Mouse (Mus musculus) liver, embryonic 12.5 days (tissue): ENCODE data around the gene Tmem141. TPM values are rescaled to one million over a fixed set of nuclear protein-coding genes. Genes with fewer than 3 reads are reported as not detected.

Experiments used
- ATAC-seq: fragments of 200-750 bp; cut with Nextera tagmentation; 2 replicates; pipeline ENCODE4 v1.8.0; 2017; ENCODE audit warnings: moderate number of reproducible peaks, mild to moderate bottlenecking, moderate library complexity
- H3K27ac ChIP-seq: fragments of 300-500 bp; sonication (generic); 2 replicates; pipeline ENCODE4 v1.5.1; 2016; ENCODE audit warnings: mild to moderate bottlenecking
- H3K27me3 ChIP-seq: fragments of 300-500 bp; sonication (generic); replicated peaks from 2 replicates; pipeline ENCODE4 v1.6.1; 2016; ENCODE audit warnings: mild to moderate bottlenecking, moderate library complexity
- H3K36me3 ChIP-seq: fragments of 300-500 bp; sonication (generic); 2 replicates; pipeline ENCODE4 v1.6.1; 2016; ENCODE audit warnings: mild to moderate bottlenecking, moderate library complexity
- H3K4me1 ChIP-seq: fragments of 300-500 bp; sonication (generic); 2 replicates; pipeline ENCODE4 v1.6.1; 2016
- H3K4me2 ChIP-seq: fragments of 300-500 bp; sonication (generic); 2 replicates; pipeline ENCODE4 v1.6.1; 2016; ENCODE audit warnings: mild to moderate bottlenecking, moderate library complexity
- H3K4me3 ChIP-seq: fragments of 300-500 bp; sonication (generic); 2 replicates; pipeline ENCODE4 v1.5.1; 2016; ENCODE audit warnings: mild to moderate bottlenecking, moderate library complexity
- H3K9ac ChIP-seq: fragments of 300-500 bp; sonication (generic); 2 replicates; pipeline ENCODE4 v1.6.1; 2016; ENCODE audit warnings: mild to moderate bottlenecking, moderate library complexity
- H3K9me3 ChIP-seq: fragments of 300-500 bp; sonication (generic); replicated peaks from 2 replicates; pipeline ENCODE4 v1.6.1; 2016; ENCODE audit warnings: mild to moderate bottlenecking, moderate library complexity
- WGBS: fragments of 180-500 bp; shearing (Covaris S2); methylation state at CpG from one replicate; pipeline ENCODE4 v1.1.7; 2016; ENCODE audit not compliant: insufficient replicate concordance; 5-methylcytosine and 5-hydroxymethylcytosine counted together
- polyA plus RNA-seq: library from polyadenylated mRNA; unstranded; fragments of >200 nt; fragmentation: Nextera tagmentation; extraction: Ambion mirVana; gene quantifications from 2 replicates; pipeline ENCODE4 v1.2.1, GENCODE M21; 2016

Gene Tmem141
- 7.1 and 8.0 TPM in 2 replicates for polyA plus RNA-seq

GRCm38 (mm10) chr2:25621229-25622200 lies at the start of gene Tmem141:
Tmem141 (minus strand) TSS chr2:25622005.
- Histone ChIP-seq H3K27ac (no peak within 1 kb of the TSS), H3K27me3 (peaks cover 54% of the 10 kb centered on the region), H3K9me3 (no peaks in the 10 kb centered on the region), H3K4me3 (peak within 1 kb of the TSS; percentile 53), H3K4me2 (peak within 1 kb of the TSS; percentile 75), H3K4me1 (peaks cover 17% of the 10 kb centered on the region), H3K36me3 (no peaks in the 10 kb centered on the region), H3K9ac (peak within 1 kb of the TSS; percentile 55)
- peak; percentile 80 for ATAC-seq
- WGBS, result 6% methylated on average over 34 of the region's 34 CpGs

DNA sequence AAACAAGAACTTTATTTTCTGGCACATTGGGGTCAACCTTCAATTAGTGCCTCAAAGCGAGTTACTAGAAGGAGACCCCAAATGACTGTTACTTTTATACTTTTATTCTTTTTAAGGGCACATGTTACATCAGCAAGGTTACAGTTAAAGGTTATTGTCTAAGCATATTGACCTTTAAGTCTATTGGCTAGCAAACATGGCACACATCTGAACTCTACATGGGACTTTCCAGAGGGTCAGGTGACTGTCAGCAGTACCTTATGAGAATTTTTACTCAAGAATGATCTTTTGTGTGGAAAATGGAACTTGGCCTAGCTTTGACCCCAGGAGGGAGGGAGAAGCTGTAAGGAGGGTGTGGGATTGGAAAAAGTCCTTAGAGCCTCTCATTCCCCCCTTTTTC lies 44.7 kb upstream of the Tmem141 start:
- no peak overlapping the region for H3K4me2 ChIP-seq
- H3K36me3 ChIP-seq, result no peaks in the 10 kb centered on the region
- no peak overlapping the region for H3K4me3 ChIP-seq
- no peaks in the 10 kb centered on the region for H3K4me1 ChIP-seq
- H3K9me3 ChIP-seq, result no peaks in the 10 kb centered on the region
- no peak overlapping the region for H3K9ac ChIP-seq
- no peak for ATAC-seq
- WGBS, result 48% methylated on average over 1 of the region's 1 CpGs
- H3K27me3 ChIP-seq, result no peaks in the 10 kb centered on the region
- H3K27ac ChIP-seq, result no peak overlapping the region

- H3K27me3 ChIP-seq, result no peaks in the 10 kb centered on the region
- H3K4me3 ChIP-seq, result no peak overlapping the region
- 67% methylated on average over 5 of the region's 5 CpGs for WGBS
- H3K9ac ChIP-seq, result no peak overlapping the region
- no peaks in the 10 kb centered on the region for H3K9me3 ChIP-seq
- H3K36me3 ChIP-seq, result no peaks in the 10 kb centered on the region
- H3K4me1 ChIP-seq, result no peaks in the 10 kb centered on the region
- H3K27ac ChIP-seq, result no peak overlapping the region
- H3K4me2 ChIP-seq, result no peak overlapping the region
- ATAC-seq, result no peak
Measured at GRCm38 (mm10) chr2:25664125-25664524, 42.3 kb upstream of the Tmem141 start.

DNA sequence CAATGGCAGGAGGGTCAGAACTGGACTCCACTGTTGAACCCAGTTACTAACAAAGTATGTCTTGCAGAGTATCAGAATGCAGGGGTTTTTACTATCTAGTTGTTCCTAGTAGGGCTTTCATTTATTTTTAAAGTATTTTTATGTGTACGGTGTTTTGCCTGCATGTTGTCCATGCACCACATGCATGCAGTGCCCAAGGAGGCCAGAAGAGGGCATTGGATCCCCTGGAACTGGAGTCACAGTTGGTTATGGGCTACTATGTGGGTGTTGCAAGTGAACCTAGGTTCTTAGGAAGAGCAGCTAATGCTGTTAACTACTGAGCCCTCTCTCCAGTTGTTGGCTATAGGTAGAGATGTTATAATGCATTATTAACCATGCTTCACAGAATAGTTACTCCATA lies 41.7 kb upstream of the Tmem141 start:
- ATAC-seq, result no peak
- WGBS, result 55% methylated on average over 1 of the region's 1 CpGs
- H3K27me3 ChIP-seq, result no peaks in the 10 kb centered on the region
- H3K4me3 ChIP-seq, result no peak overlapping the region
- H3K4me2 ChIP-seq, result no peak overlapping the region
- no peak overlapping the region for H3K9ac ChIP-seq
- H3K36me3 ChIP-seq, result no peaks in the 10 kb centered on the region
- no peaks in the 10 kb centered on the region for H3K9me3 ChIP-seq
- no peak overlapping the region for H3K27ac ChIP-seq
- no peaks in the 10 kb centered on the region for H3K4me1 ChIP-seq

DNA sequence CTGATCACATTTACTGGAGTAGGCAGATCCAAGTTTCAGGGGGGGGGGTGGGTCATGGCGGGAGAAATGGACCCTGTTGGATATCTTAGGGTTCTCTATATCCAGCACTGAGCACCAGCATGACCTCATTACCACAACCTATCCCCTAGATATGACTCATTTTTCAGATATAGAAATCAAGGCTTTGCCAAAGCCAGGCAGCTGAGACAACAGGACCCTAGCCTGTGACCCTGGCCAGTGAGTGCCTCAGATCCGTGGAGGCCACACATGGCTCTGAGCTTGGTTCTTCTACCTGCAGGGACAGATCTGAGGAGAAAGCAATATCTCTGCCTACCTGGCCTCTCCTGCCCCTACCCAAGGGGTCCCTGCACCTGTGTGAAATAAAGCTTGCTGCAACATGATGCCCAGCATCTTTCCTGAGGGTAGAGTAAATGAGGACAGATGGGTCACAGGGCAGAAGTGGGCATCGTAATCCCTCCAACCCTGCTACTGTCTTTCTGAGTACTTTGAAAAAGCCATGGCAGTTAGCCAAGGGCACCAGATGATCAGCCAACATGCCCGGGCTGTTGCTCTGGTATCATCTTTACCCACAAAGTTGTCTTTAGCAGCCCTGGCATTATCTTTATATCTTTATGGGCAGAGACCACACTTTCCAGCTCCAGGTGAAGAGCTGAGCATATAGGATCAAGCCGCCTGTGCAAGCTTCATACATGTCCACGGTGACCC lies 39.6 kb upstream of the Tmem141 start:
- Histone ChIP-seq H3K9me3 (no peaks in the 10 kb centered on the region), H3K27me3 (no peaks in the 10 kb centered on the region), H3K9ac (no peak overlapping the region), H3K36me3 (no peaks in the 10 kb centered on the region), H3K4me2 (no peak overlapping the region), H3K27ac (no peak overlapping the region), H3K4me1 (no peaks in the 10 kb centered on the region), H3K4me3 (no peak overlapping the region)
- 69% methylated on average over 6 of the region's 6 CpGs for WGBS
- no peak for ATAC-seq

DNA sequence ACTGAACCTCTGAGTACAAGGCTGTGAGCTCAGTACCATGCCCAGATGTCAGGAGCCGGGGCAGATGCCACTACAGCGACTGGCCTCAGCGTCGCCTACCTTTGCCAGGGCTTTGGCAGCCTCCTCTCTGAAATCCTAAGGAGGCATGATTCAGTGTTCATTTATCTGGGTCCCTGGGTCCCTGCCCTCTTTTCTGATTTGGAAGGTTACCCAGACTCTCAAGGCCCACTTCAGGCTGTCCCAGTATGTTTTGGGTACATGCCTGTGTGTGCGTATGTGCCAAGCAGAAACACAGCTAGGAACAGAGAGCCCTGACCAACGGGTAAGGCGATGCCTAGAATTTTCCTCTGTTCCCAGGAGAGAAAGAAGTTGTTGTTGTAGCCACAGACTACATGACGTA lies 38.5 kb upstream of the Tmem141 start:
- H3K4me2 ChIP-seq, result no peak overlapping the region
- no peak overlapping the region for H3K27ac ChIP-seq
- no peaks in the 10 kb centered on the region for H3K9me3 ChIP-seq
- H3K27me3 ChIP-seq, result no peaks in the 10 kb centered on the region
- H3K4me1 ChIP-seq, result no peaks in the 10 kb centered on the region
- 78% methylated on average over 8 of the region's 8 CpGs for WGBS
- ATAC-seq, result no peak
- no peaks in the 10 kb centered on the region for H3K36me3 ChIP-seq
- H3K9ac ChIP-seq, result no peak overlapping the region
- H3K4me3 ChIP-seq, result no peak overlapping the region

GRCm38 (mm10) chr2:25657652-25658051 lies 35.8 kb upstream of the Tmem141 start, which contains the start of gene Lcn5:
Lcn5 (plus strand) TSS chr2:25657952.
- Histone ChIP-seq H3K36me3 (no peaks in the 10 kb centered on the region), H3K27ac (no peak within 1 kb of the TSS), H3K27me3 (peaks cover 10% of the 10 kb centered on the region; the same call in 1 of the 2 replicates), H3K4me2 (no peak within 1 kb of the TSS), H3K4me1 (no peaks in the 10 kb centered on the region), H3K9ac (no peak within 1 kb of the TSS), H3K9me3 (no peaks in the 10 kb centered on the region), H3K4me3 (no peak within 1 kb of the TSS)
- ATAC-seq, result no peak

DNA sequence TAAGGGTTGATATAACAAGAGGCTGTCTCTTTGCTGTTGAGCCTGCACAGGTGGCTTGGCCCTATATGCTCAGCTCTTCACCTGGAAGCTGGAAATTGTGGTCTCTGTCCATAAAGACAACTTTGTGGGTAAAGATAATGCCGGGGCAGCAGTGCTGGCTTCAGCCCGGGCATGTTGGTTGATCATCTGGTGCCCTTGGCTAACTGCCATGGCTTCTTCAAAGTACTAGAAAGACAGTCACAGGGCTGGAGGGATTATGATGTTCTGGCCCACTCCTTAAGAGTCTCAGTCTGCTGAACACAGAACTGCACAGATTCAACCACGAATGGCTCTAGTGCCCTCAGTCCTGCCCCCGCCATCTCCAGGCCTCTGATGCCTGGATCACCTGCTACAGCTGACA lies 35.4 kb upstream of the Tmem141 start:
- Histone ChIP-seq H3K36me3 (no peaks in the 10 kb centered on the region), H3K27me3 (peaks cover 10% of the 10 kb centered on the region; the same call in 1 of the 2 replicates), H3K4me3 (no peak overlapping the region), H3K4me1 (no peaks in the 10 kb centered on the region), H3K27ac (no peak overlapping the region), H3K4me2 (no peak overlapping the region), H3K9ac (no peak overlapping the region), H3K9me3 (no peaks in the 10 kb centered on the region)
- ATAC-seq, result no peak
- 68% methylated on average over 4 of the region's 4 CpGs for WGBS

DNA sequence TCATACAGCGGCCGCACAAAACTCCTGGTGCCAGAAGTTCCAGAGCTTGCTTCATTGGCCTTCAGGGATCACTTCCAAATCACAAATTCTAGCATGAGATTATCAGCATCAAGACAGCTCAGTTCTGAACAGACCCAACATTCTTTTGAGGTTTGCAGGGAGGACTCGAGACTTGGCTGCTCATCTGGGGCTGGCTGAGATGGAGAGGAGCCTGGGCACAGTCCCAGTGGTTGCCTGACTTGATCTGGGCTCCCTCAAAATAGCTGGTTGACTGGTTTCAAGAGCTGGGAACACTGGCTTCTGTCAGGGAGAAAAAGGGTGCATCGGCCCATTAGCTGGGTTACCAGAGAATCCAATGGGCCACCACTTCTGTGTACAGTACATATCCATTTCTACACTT lies 34.9 kb upstream of the Tmem141 start:
- Histone ChIP-seq H3K27ac (no peak overlapping the region), H3K4me3 (no peak overlapping the region), H3K27me3 (peaks cover 10% of the 10 kb centered on the region; the same call in 1 of the 2 replicates), H3K9ac (no peak overlapping the region), H3K9me3 (no peaks in the 10 kb centered on the region), H3K36me3 (no peaks in the 10 kb centered on the region), H3K4me1 (no peaks in the 10 kb centered on the region), H3K4me2 (no peak overlapping the region)
- 63% methylated on average over 4 of the region's 4 CpGs for WGBS
- no peak for ATAC-seq

GRCm38 (mm10) chr2:25654502-25654901 lies 32.7 kb upstream of the Tmem141 start:
- WGBS, result 33% methylated on average over 1 of the region's 1 CpGs
- ATAC-seq, result no peak
- peaks cover 10% of the 10 kb centered on the region; the same call in 1 of the 2 replicates for H3K27me3 ChIP-seq

GRCm38 (mm10) chr2:25652902-25653301 lies 31.1 kb upstream of the Tmem141 start, which contains the start of gene Lcn8:
Lcn8 (plus strand) TSS chr2:25653120.
- peaks cover 10% of the 10 kb centered on the region; the same call in 1 of the 2 replicates for H3K27me3 ChIP-seq
- H3K27ac ChIP-seq, result no peak within 1 kb of the TSS
- no peaks in the 10 kb centered on the region for H3K9me3 ChIP-seq
- no peaks in the 10 kb centered on the region for H3K36me3 ChIP-seq
- H3K4me1 ChIP-seq, result no peaks in the 10 kb centered on the region
- H3K4me2 ChIP-seq, result no peak within 1 kb of the TSS
- ATAC-seq, result no peak
- WGBS, result 41% methylated on average over 2 of the region's 2 CpGs
- no peak within 1 kb of the TSS for H3K9ac ChIP-seq
- no peak within 1 kb of the TSS for H3K4me3 ChIP-seq

More at GRCm38 (mm10) chr2:25654502-25654901, 32.7 kb upstream of the Tmem141 start:
- Histone ChIP-seq H3K27ac (no peak overlapping the region), H3K4me3 (no peak overlapping the region), H3K4me1 (no peaks in the 10 kb centered on the region), H3K36me3 (no peaks in the 10 kb centered on the region), H3K9ac (no peak overlapping the region), H3K9me3 (no peaks in the 10 kb centered on the region), H3K4me2 (no peak overlapping the region)

GRCm38 (mm10) chr2:25639890-25640289 lies 18.1 kb upstream of the Tmem141 start:
- Histone ChIP-seq H3K9me3 (no peaks in the 10 kb centered on the region), H3K9ac (no peak overlapping the region), H3K4me1 (no peaks in the 10 kb centered on the region), H3K4me2 (no peak overlapping the region), H3K4me3 (no peak overlapping the region), H3K27ac (no peak overlapping the region), H3K36me3 (no peaks in the 10 kb centered on the region), H3K27me3 (peaks cover under 1% of the 10 kb centered on the region; the same call in 1 of the 2 replicates)
- no peak for ATAC-seq
- 13% methylated on average over 6 of the region's 6 CpGs for WGBS
